Mouse (Mus musculus) left cerebral cortex, adult 18-20 months (tissue): ENCODE measurements around the gene Rab5c. TPM values are rescaled to one million over a fixed set of nuclear protein-coding genes. Genes with fewer than 3 reads are reported as not detected.

ENCODE experiments used
- DNase-seq, 2 experiments: peaks; one replicate each; pipeline ENCODE4 v3.0.0; 2021 to 2022; ENCODE audit warnings: low spot score in 2 of 2, mixed read lengths in 1 of 2
- total RNA-seq, 2 experiments: library from RNA; stranded (reverse); gene quantifications; 2 replicates each; pipeline ENCODE4 v1.2.3; 2021

Gene Rab5c
- total RNA-seq, 2 experiments from 2014 or later, result 152 to 162 TPM

DNA sequence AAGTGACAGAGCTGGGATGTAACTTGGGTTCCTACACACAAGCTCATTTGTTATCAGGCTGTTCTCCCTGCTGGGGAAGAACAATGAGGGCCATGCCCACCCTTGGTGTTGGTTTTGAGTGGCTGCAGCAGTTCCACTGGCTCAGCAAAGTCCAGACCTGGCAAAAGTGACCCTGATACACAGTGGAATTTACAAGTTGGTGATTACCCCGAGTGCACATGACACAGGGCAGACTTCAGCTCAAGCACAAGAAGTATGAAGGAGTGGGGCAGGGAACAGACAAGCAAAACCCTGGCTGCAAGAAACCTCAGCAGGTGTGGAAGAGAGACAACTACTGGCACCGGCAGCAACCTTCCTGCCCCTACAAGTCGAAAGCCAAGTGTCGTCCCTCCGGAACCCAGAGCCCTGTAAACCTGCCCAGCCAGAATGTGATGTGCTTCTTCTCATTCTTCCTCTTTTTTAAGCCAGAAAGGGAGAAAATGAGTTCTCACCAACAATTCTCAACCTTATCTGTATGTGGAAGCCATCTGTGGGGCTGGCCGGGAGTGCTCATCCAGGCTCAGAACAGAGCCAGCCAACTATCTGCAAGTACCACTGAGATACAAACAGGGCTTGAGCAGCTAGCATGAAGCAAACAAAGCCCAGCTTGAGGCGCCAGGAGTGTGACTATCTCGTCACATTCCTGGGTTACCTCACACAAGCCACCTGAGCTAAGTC, 16.1 kb downstream of the Rab5c start:
- DNase-seq, result no peak

GRCm38 (mm10) chr11:100721254-100721653, 16.8 kb downstream of the Rab5c start:
- DNase-seq, result no peak

GRCm38 (mm10) chr11:100720345-100720744, 17.7 kb downstream of the Rab5c start:
- peak in 1 of 2 experiments; percentile 45 for DNase-seq

GRCm38 (mm10) chr11:100719893-100720292, 18.1 kb downstream of the Rab5c start:
- no peak for DNase-seq

DNA sequence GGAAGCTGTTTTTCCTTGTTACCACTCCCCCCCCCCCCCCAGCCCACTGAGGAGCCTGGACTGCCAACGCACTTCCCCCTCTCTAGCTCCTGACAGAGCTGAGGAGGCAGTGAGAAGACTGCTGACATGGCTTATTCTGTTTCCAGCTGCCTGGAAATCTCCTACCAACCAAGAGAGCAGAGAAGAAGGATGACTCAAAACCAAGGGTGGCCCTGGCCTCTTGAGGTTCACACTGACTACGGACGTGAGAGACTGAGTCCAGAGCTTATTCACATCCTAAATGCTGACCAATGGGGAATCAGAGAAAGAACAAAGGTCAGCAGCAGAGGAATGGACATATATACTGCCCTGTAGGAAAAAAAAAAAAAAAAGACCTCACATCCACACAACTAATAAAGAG, 18.7 kb downstream of the Rab5c start:
- peak in 1 of 2 experiments; percentile 36 for DNase-seq

DNA sequence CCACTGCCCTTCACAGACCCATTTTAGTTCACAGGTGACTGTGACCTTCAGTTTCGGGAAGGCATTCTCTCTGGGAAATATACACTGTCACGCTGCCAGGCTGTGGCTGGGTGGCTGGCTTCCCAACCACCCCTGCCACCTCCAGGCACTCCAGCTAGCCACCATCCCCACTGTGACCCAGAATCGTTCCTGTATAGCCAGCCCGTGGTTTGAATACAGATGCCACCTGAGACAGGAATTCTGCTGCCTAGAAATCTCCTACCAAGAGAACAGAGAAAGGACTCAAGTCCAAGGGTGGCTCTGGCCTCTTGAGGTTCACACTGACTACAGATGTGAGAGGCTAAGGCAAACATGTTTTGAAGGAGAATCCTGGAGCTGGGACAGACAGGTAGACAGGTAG, 19.1 kb downstream of the Rab5c start:
- peak in 1 of 2 experiments; percentile 28 for DNase-seq

GRCm38 (mm10) chr11:100718462-100718861, 19.6 kb downstream of the Rab5c start:
- DNase-seq, result no peak

DNA sequence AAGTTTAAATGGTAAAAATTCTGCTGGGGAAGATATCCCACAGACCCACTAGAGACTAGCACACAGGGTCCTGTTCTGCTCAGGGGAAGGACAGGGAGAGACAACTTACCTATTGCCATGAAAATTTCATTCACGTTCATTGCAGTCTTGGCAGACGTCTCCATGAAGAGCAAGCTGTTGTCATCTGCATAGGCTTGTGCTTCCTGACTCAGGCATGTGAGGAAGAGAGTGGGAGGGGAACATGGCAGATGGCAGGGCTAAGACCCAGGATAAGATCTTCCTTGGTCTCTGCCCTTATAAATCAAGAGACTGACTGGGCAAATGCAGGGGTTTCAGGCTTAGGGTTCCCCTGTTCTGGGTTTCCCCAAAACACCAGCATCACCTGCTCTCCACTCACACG, 21.4 kb downstream of the Rab5c start:
- DNase-seq, result peak in 1 of 2 experiments; percentile 36

GRCm38 (mm10) chr11:100714948-100715347, 23.1 kb downstream of the Rab5c start:
- DNase-seq, result no peak

GRCm38 (mm10) chr11:100714534-100714915, 23.5 kb downstream of the Rab5c start:
- DNase-seq, result peak; percentile 82 to 86

DNA sequence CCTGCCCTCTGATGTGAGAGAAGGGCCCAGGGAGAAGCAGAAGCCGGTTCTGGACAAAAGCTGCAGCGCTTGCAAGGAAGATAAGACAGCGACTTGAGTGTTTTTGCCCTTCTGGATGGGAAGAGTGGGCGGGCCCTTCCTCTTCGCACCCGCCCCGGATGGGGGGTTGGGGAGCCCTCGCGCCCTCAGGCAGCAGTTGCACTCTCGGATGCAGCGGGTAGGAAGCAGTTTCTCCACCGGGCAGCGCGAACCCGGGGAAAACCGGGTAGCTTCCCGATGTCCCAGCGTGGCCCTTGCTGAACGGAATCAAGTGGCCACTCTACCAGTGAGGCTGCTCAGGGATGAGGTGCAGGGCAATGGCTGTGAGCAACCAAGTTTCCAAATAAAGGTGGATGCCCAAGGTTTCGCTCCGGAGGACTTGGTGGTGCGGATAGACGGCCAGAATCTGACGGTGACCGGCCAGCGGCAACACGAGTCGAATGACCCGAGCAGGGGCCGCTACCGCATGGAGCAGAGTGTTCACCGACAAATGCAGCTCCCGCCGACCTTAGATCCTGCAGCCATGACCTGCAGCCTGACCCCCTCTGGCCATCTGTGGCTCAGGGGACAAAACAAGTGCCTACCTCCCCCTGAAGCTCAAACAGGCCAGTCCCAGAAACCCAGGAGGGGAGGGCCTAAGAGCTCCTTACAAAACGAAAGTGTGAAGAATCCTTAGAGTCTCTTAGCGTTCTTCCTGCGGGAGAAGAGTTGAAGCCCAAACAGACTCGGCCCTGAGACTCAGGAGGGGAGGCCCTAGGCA, 24.1 kb downstream of the Rab5c start, which contains the start of gene Hspb9:
Gene Hspb9 (plus strand): TSS at position 116 of the 799 bp plus-strand sequence.
- DNase-seq, result peak in 1 of 2 experiments; percentile 70

- no peak for DNase-seq
These were observed 24.8 kb downstream of the Rab5c start for GRCm38 (mm10) chr11:100713174-100713573.

GRCm38 (mm10) chr11:100711783-100712615, 26.0 kb downstream of the Rab5c start, which contains the start of gene Kat2a:
TSS of gene Kat2a (minus strand) at chr11:100712465.
- DNase-seq, result peak; percentile 81 to 90

- DNase-seq, result no peak
These were observed 27.0 kb downstream of the Rab5c start for GRCm38 (mm10) chr11:100710977-100711376.

DNA sequence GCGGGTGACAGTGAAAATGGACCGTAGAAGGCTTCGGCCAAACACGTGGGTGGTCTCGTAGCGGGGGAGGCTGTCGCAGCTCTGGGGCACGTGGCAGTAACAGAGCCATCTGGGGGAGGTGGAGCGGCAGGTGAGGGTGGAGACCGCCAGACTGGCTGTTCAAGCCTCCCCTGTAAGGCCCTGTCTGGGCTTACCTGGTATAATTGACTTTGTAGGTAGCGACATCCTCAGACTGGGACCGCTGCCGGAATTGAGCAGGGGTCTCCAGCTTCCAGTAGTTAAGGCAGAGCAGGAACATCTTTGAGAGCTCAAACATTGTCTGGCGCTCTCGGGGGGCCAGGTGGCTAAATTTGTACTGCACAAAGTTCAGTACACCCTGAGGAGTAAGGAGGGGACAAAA, 27.5 kb downstream of the Rab5c start:
- no peak for DNase-seq

DNA sequence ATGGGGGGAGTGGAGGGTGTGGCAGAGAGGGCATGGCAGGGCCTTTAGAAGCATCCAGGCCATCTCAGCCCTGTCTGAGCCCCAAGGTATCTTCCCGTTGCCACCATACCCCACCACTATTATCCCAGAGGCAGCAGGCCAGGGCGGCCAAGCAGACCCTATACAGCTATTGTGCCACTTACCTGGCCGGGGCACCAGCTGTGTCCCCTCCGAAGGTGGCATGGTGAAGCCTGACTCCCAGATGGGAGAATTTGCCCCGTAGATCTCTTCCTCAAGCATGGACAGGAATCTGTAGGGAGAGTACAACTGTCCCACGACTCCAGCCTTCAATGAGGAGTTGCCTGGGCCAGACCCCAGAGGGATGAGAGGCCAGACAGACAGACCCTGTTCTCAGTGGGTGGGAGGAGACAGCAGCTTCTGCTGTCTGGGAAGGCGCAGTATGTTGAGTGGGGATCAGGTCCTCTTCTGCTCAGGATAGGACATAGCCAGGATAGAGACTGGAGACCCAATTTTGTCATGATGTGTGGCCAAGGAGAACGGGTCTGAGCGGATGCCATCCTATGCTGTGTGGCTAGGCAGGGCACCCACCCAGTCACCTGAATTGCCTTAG, 28.7 kb downstream of the Rab5c start:
- no peak for DNase-seq

- DNase-seq, result no peak
These were observed 32.8 kb downstream of the Rab5c start for GRCm38 (mm10) chr11:100705095-100705747.

- no peak for DNase-seq
These were observed 34.0 kb downstream of the Rab5c start, which contains the start of gene Dhx58 for GRCm38 (mm10) chr11:100703851-100704531. TSS of gene Dhx58 (minus strand) at chr11:100704271.

DNA sequence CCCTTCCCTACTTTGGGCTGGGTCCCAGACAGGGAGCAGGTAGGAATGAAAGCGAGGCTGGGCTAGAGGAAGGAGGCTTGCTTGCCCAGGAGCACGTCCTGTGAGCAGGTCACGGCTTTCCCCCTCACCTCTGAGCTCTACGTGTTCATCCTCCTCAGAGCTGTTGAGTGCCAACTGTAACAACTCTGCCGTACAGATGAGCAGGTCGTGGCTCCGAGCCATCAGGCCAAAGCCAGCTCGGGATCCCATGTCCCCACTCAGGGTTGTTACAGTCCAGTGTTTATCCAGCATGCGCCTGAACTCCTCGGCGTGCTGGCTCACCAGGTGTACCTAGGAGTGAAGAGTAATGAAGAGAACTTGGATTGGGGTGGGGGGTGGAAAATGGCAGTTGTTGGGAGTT, 34.6 kb downstream of the Rab5c start:
- no peak for DNase-seq

- DNase-seq, result no peak
These were observed 35.1 kb downstream of the Rab5c start for GRCm38 (mm10) chr11:100702906-100703305.
